Mouse (Mus musculus) stomach, embryonic 14.5 days (tissue): ENCODE results near the gene Tnnt1. TPM values are rescaled to one million over a fixed set of nuclear protein-coding genes. Genes with fewer than 3 reads are reported as not detected.

Experiments
- ATAC-seq: fragments of 200-750 bp; cut with Nextera tagmentation; 2 replicates; pipeline ENCODE4 v1.8.0; 2017; ENCODE audit warnings: low read depth, moderate TSS enrichment; ENCODE audit not compliant: insufficient number of reproducible peaks, insufficient read depth, low FRiP score
- H3K27ac ChIP-seq: fragments of 300-500 bp; sonication (generic); 2 replicates; pipeline ENCODE4 v1.5.1; 2014; ENCODE audit warnings: mild to moderate bottlenecking, low read length, moderate library complexity, mixed read lengths
- H3K27me3 ChIP-seq: fragments of 300-500 bp; sonication (generic); 2 replicates; pipeline ENCODE4 v1.6.1; 2014; ENCODE audit warnings: low read length, control low read depth, mixed read lengths; ENCODE audit not compliant: control insufficient read depth, insufficient read depth
- H3K36me3 ChIP-seq: fragments of 300-500 bp; sonication (generic); 2 replicates; pipeline ENCODE4 v1.6.1; 2014; ENCODE audit warnings: mild to moderate bottlenecking, control low read depth, low read length, moderate library complexity, mixed read lengths; ENCODE audit not compliant: control insufficient read depth, insufficient read depth
- H3K4me1 ChIP-seq: fragments of 300-500 bp; sonication (generic); 2 replicates; pipeline ENCODE4 v1.6.1; 2014; ENCODE audit warnings: low read length, control low read depth, mixed read lengths; ENCODE audit not compliant: control insufficient read depth, insufficient read depth
- H3K4me2 ChIP-seq: fragments of 300-500 bp; sonication (generic); replicated peaks from 2 replicates; pipeline ENCODE4 v1.6.1; 2014; ENCODE audit warnings: low read depth, low read length, control low read depth
- H3K4me3 ChIP-seq: fragments of 300-500 bp; sonication (generic); 2 replicates; pipeline ENCODE4 v1.5.1; 2014; ENCODE audit warnings: low read depth, low read length, control low read depth
- H3K9ac ChIP-seq: fragments of 300-500 bp; sonication (generic); replicated peaks from 2 replicates; pipeline ENCODE4 v1.6.1; 2014; ENCODE audit warnings: low read depth, mild to moderate bottlenecking, control low read depth, low read length, moderate library complexity, mixed read lengths
- H3K9me3 ChIP-seq: fragments of 300-500 bp; sonication (generic); 2 replicates; pipeline ENCODE4 v1.6.1; 2016; ENCODE audit warnings: low read depth, low read length, control low read depth; ENCODE audit not compliant: control insufficient read depth
- WGBS: fragments of 180-500 bp; shearing (Covaris S2); extraction: QIAGEN DNeasy Blood & Tissue Kit; methylation state at CpG from one replicate; pipeline ENCODE4 v1.1.7; 2014; 5-methylcytosine and 5-hydroxymethylcytosine counted together
- polyA plus RNA-seq: library from polyadenylated mRNA; unstranded; fragments of >200 nt; fragmentation: Nextera tagmentation; extraction: Ambion mirVana; gene quantifications from 2 replicates; pipeline ENCODE4 v1.2.1, GENCODE M21; 2014

Tnnt1 gene
- polyA plus RNA-seq: 31.9 and 33.5 TPM in 2 replicates

DNA sequence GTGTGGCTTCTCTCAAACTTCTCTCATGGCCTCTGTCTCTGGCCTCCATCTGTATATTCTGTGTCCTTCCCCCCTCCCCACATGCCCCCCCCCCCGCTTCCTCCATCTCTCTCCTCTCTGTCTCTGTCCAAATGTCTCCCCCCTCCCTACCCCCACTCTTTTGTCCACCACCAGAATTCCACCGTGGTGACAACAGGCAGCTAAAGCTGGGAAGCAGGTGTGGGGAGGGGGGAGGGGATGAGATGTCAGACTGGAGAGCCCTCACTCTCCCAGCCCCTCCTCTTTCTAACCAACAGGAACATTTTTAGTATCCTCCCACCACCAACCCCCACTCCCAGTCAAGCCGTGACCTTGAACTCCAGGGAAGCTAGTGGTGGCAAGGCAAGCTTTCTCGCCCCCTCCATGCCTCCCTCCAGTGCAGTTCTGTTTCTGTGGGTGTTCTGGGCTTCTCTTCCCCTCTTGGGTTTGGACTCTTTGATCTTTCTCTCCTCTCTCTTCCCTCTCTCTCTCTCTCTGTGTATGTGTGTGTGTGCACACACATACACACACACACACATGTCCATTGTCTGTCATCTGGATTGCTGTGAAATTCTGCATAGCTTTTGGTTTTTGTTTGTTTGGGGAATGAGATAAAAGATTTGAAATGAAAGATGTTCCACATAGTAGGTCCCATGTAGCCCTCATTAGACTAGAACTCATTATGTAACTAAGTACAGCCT, at the start of gene Tnnt1:
Gene Tnnt1, minus strand, starts transcription at position 51 of the 719 bp plus-strand sequence.
- no peaks in the 10 kb centered on the region for H3K36me3 ChIP-seq
- H3K27ac ChIP-seq: no peak within 1 kb of the TSS; the same call in 1 of the 2 replicates
- no peak for ATAC-seq
- no peaks in the 10 kb centered on the region for H3K27me3 ChIP-seq
- H3K9me3 ChIP-seq: no peaks in the 10 kb centered on the region
- H3K4me2 ChIP-seq: no peak within 1 kb of the TSS
- WGBS: 12% methylated on average over 4 of the region's 4 CpGs
- H3K9ac ChIP-seq: no peak within 1 kb of the TSS
- no peak within 1 kb of the TSS for H3K4me3 ChIP-seq
- peaks cover 25% of the 10 kb centered on the region for H3K4me1 ChIP-seq

DNA sequence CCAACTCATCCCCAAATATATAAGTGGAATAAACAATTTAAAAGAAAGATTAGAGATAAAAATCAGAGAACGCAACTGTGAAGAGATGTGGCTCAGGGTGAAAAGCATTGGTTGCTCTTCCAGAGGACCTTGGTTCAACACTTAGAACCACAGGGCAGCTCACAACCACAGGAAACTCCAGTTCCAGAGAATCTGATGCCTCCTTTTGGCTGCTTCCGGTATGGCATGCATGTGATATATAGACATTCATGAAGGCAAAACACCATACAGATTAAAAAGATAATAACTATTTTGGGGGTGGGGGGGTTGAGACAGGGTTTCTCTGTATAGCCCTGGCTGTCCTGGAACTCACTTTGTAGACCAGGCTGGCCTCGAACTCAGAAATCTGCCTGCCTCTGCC, 46.5 kb upstream of the Tnnt1 start:
- Histone ChIP-seq H3K27ac (no peak overlapping the region), H3K36me3 (no peaks in the 10 kb centered on the region), H3K9ac (no peak overlapping the region), H3K4me2 (no peak overlapping the region), H3K9me3 (no peaks in the 10 kb centered on the region), H3K4me1 (no peaks in the 10 kb centered on the region), H3K4me3 (no peak overlapping the region), H3K27me3 (no peaks in the 10 kb centered on the region)
- 88% methylated on average over 3 of the region's 3 CpGs for WGBS
- no peak for ATAC-seq

GRCm38 (mm10) chr7:4557167-4557560, 41.0 kb upstream of the Tnnt1 start:
- no peaks in the 10 kb centered on the region for H3K9me3 ChIP-seq
- no peak overlapping the region for H3K9ac ChIP-seq
- H3K36me3 ChIP-seq: no peaks in the 10 kb centered on the region
- H3K4me1 ChIP-seq: no peaks in the 10 kb centered on the region
- 73% methylated on average over 6 of the region's 6 CpGs for WGBS
- no peak overlapping the region for H3K27ac ChIP-seq
- H3K4me3 ChIP-seq: no peak overlapping the region
- H3K4me2 ChIP-seq: no peak overlapping the region
- ATAC-seq: no peak
- no peaks in the 10 kb centered on the region for H3K27me3 ChIP-seq

- no peaks in the 10 kb centered on the region for H3K4me1 ChIP-seq
- no peaks in the 10 kb centered on the region for H3K9me3 ChIP-seq
- ATAC-seq: peak; percentile 91
- H3K27ac ChIP-seq: no peak overlapping the region
- no peak overlapping the region for H3K9ac ChIP-seq
- 18% methylated on average over 15 of the region's 15 CpGs for WGBS
- H3K27me3 ChIP-seq: no peaks in the 10 kb centered on the region
- H3K4me3 ChIP-seq: no peak overlapping the region
- H3K4me2 ChIP-seq: no peak overlapping the region
- H3K36me3 ChIP-seq: no peaks in the 10 kb centered on the region
Observed at GRCm38 (mm10) chr7:4556256-4557166, 40.3 kb upstream of the Tnnt1 start.

GRCm38 (mm10) chr7:4547221-4547641, 31.0 kb upstream of the Tnnt1 start, which contains the start of gene Syt5:
Gene Syt5, minus strand, starts transcription at chr7:4547541.
- Histone ChIP-seq H3K4me3 (peak within 1 kb of the TSS; percentile 29), H3K27ac (no peak within 1 kb of the TSS), H3K4me2 (peak within 1 kb of the TSS; percentile 71), H3K9me3 (no peaks in the 10 kb centered on the region), H3K27me3 (no peaks in the 10 kb centered on the region), H3K9ac (peak within 1 kb of the TSS; percentile 14; the same call in 1 of the 2 replicates), H3K36me3 (no peaks in the 10 kb centered on the region), H3K4me1 (peaks cover 11% of the 10 kb centered on the region; the same call in 1 of the 2 replicates)
- WGBS: 9% methylated on average over 33 of the region's 33 CpGs
- peak; percentile 67; the same call in 1 of the 2 replicates for ATAC-seq

GRCm38 (mm10) chr7:4546591-4547131, 30.5 kb upstream of the Tnnt1 start:
- 2% methylated on average over 26 of the region's 26 CpGs for WGBS
- H3K27ac ChIP-seq: no peak overlapping the region

DNA sequence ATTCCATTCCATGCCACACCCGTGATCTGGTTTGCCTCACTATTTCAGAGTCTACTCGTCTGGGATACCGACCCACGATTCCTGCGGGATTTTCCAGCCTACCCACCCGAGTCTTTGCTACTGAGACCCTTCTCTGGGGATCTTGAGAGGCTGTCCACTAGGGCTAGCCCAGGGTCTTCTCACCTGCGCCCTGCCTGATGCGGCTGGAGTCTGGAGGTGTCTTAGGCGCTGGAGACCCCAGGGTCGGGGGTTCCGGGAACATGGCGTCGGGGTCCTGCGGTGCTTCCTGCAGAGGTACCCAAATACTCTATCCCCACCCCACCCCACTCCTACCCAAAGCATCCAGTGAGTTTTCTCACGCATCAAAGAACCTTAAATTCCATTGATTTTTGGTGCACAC, 29.9 kb upstream of the Tnnt1 start:
- ATAC-seq: no peak
- peaks cover 11% of the 10 kb centered on the region; the same call in 1 of the 2 replicates for H3K4me1 ChIP-seq
- H3K4me2 ChIP-seq: peak overlapping the region; percentile 71; the same call in 1 of the 2 replicates
- WGBS: 73% methylated on average over 15 of the region's 15 CpGs
- no peaks in the 10 kb centered on the region for H3K9me3 ChIP-seq
- H3K9ac ChIP-seq: no peak overlapping the region
- H3K4me3 ChIP-seq: no peak overlapping the region; the same call in 1 of the 2 replicates
- no peak overlapping the region for H3K27ac ChIP-seq
- no peaks in the 10 kb centered on the region for H3K36me3 ChIP-seq
- H3K27me3 ChIP-seq: no peaks in the 10 kb centered on the region

More at GRCm38 (mm10) chr7:4546591-4547131, 30.5 kb upstream of the Tnnt1 start:
- peaks cover 11% of the 10 kb centered on the region; the same call in 1 of the 2 replicates for H3K4me1 ChIP-seq
- ATAC-seq: peak; percentile 75; the same call in 1 of the 2 replicates
- no peaks in the 10 kb centered on the region for H3K27me3 ChIP-seq
- peak overlapping the region; percentile 71 for H3K4me2 ChIP-seq
- H3K36me3 ChIP-seq: no peaks in the 10 kb centered on the region
- H3K9ac ChIP-seq: no peak overlapping the region
- H3K9me3 ChIP-seq: no peaks in the 10 kb centered on the region
- peak overlapping the region; percentile 29 for H3K4me3 ChIP-seq

GRCm38 (mm10) chr7:4542013-4542412, 25.8 kb upstream of the Tnnt1 start:
- Histone ChIP-seq H3K4me3 (no peak overlapping the region), H3K27ac (no peak overlapping the region), H3K36me3 (no peaks in the 10 kb centered on the region), H3K4me2 (no peak overlapping the region), H3K9ac (no peak overlapping the region), H3K9me3 (no peaks in the 10 kb centered on the region), H3K27me3 (no peaks in the 10 kb centered on the region), H3K4me1 (peaks cover 7% of the 10 kb centered on the region; the same call in 1 of the 2 replicates)
- 34% methylated on average over 17 of the region's 17 CpGs for WGBS
- ATAC-seq: no peak
